ENCODE assay signal across 14 mouse cellular contexts in genomic region chrX:84873090-84873489, GRCm38 (mm10).
"Had no signal": no experiment of that assay in that cellular context is flagged by ENCODE, and none has a peak within 500 bp of the region (broad histone marks: within the 10 kb centered on the region; RNA-seq: fewer than 3 reads in every experiment).

No protein-coding gene starts in this region.

- ATAC-seq: liver, embryonic 12.5 days; midbrain, embryonic 13.5 days; midbrain, embryonic 15.5 days had no signal

- H3K27me3 ChIP-seq: liver, embryonic 12.5 days; megakaryocyte, embryonic 14.5 days; midbrain, embryonic 13.5 days; midbrain, embryonic 15.5 days; neural tube, embryonic 12.5 days; stomach, embryonic 15.5 days had no signal

- H3K9ac ChIP-seq: liver, embryonic 12.5 days; liver, embryonic 14.5 days; midbrain, embryonic 13.5 days; midbrain, embryonic 15.5 days; neural tube, embryonic 12.5 days; stomach, embryonic 15.5 days had no signal

- H3K4me3 ChIP-seq: liver, embryonic 12.5 days; megakaryocyte, embryonic 14.5 days; midbrain, embryonic 13.5 days; midbrain, embryonic 15.5 days; neural tube, embryonic 12.5 days; stomach, embryonic 15.5 days had no signal

- H3K36me3 ChIP-seq: liver, embryonic 12.5 days; midbrain, embryonic 13.5 days; midbrain, embryonic 15.5 days; neural tube, embryonic 12.5 days; stomach, embryonic 15.5 days had no signal

- H3K9me3 ChIP-seq: liver, embryonic 12.5 days; megakaryocyte, embryonic 14.5 days; midbrain, embryonic 13.5 days; midbrain, embryonic 15.5 days; neural tube, embryonic 12.5 days; stomach, embryonic 15.5 days had no signal

- H3K4me1 ChIP-seq: liver, embryonic 12.5 days; megakaryocyte, embryonic 14.5 days; midbrain, embryonic 13.5 days; midbrain, embryonic 15.5 days; neural tube, embryonic 12.5 days; stomach, embryonic 15.5 days had no signal

- DNase-seq: right cerebral cortex, postnatal 14 days; thymus, adult 2 months; thymus, postnatal 25 days; thymus, postnatal 4 days had no signal

- H3K4me2 ChIP-seq: liver, embryonic 12.5 days; midbrain, embryonic 11.5 days; midbrain, embryonic 13.5 days; midbrain, embryonic 15.5 days; neural tube, embryonic 12.5 days; stomach, embryonic 15.5 days had no signal

- H3K27ac ChIP-seq: liver, embryonic 12.5 days; liver, embryonic 14.5 days; macrophage; midbrain, embryonic 13.5 days; midbrain, embryonic 15.5 days; neural tube, embryonic 12.5 days; stomach, embryonic 15.5 days; stomach, postnatal 0 days had no signal
